Mouse (Mus musculus) liver (tissue): Measurements from ENCODE around the gene Tlr9.

Experiments used
- DNase-seq: peaks from one replicate; pipeline ENCODE4 v3.0.0-alpha.2; 2020; ENCODE audit warnings: mixed read lengths

Tlr9 gene

GRCm38 (mm10) chr9:106232956-106233355 lies 10.6 kb downstream of the Tlr9 start:
- DNase-seq, result no peak

- no peak for DNase-seq
These were observed 11.6 kb downstream of the Tlr9 start for GRCm38 (mm10) chr9:106233953-106234352.

- no peak for DNase-seq
These were observed 12.9 kb downstream of the Tlr9 start for GRCm38 (mm10) chr9:106235194-106235830.

GRCm38 (mm10) chr9:106236156-106236817 lies 13.9 kb downstream of the Tlr9 start:
- no peak for DNase-seq

- DNase-seq, result no peak
These were observed 14.4 kb downstream of the Tlr9 start for GRCm38 (mm10) chr9:106236818-106237211.

GRCm38 (mm10) chr9:106237401-106237800 lies 15.0 kb downstream of the Tlr9 start:
- DNase-seq, result no peak

GRCm38 (mm10) chr9:106237878-106238277 lies 15.5 kb downstream of the Tlr9 start:
- DNase-seq, result no peak

GRCm38 (mm10) chr9:106241541-106242164 lies 19.3 kb downstream of the Tlr9 start:
- DNase-seq, result no peak

GRCm38 (mm10) chr9:106242813-106243488 lies 20.6 kb downstream of the Tlr9 start:
- no peak for DNase-seq

GRCm38 (mm10) chr9:106249550-106249949 lies 27.2 kb downstream of the Tlr9 start:
- DNase-seq, result no peak

GRCm38 (mm10) chr9:106250245-106250644 lies 27.8 kb downstream of the Tlr9 start:
- no peak for DNase-seq

- no peak for DNase-seq
These were observed 28.7 kb downstream of the Tlr9 start for GRCm38 (mm10) chr9:106251066-106251465.

- DNase-seq, result no peak
These were observed 31.6 kb downstream of the Tlr9 start for GRCm38 (mm10) chr9:106254001-106254400.

- no peak for DNase-seq
These were observed 36.0 kb downstream of the Tlr9 start for GRCm38 (mm10) chr9:106258412-106258811.

GRCm38 (mm10) chr9:106258990-106259389 lies 36.6 kb downstream of the Tlr9 start:
- no peak for DNase-seq

- DNase-seq, result no peak
These were observed 38.7 kb downstream of the Tlr9 start for GRCm38 (mm10) chr9:106261058-106261457.

- no peak for DNase-seq
These were observed 39.1 kb downstream of the Tlr9 start for GRCm38 (mm10) chr9:106261491-106261890.

- no peak for DNase-seq
These were observed 39.7 kb downstream of the Tlr9 start for GRCm38 (mm10) chr9:106262075-106262474.

GRCm38 (mm10) chr9:106263381-106263924 lies 41.1 kb downstream of the Tlr9 start:
- no peak for DNase-seq

- no peak for DNase-seq
These were observed 43.1 kb downstream of the Tlr9 start for GRCm38 (mm10) chr9:106265358-106266075.

- DNase-seq, result no peak
These were observed 44.7 kb downstream of the Tlr9 start for GRCm38 (mm10) chr9:106266936-106267657.

- DNase-seq, result no peak
These were observed 46.0 kb downstream of the Tlr9 start for GRCm38 (mm10) chr9:106268421-106268820.
